Mouse (Mus musculus) heart, embryonic 15.5 days (tissue): ENCODE results near the gene Kcnq2. TPM values are rescaled to one million over a fixed set of nuclear protein-coding genes. Genes with fewer than 3 reads are reported as not detected.

ENCODE experiments used
- ATAC-seq: fragments of 200-750 bp; cut with Nextera tagmentation; replicated peaks from 2 replicates; pipeline ENCODE4 v1.8.0; 2017; ENCODE audit warnings: low read depth, moderate TSS enrichment; ENCODE audit not compliant: insufficient number of reproducible peaks, insufficient read depth, low FRiP score
- H3K27ac ChIP-seq: fragments of 300-500 bp; sonication (generic); 2 replicates; pipeline ENCODE4 v1.5.1; 2015; ENCODE audit warnings: mild to moderate bottlenecking, inconsistent platforms
- H3K27me3 ChIP-seq: fragments of 300-500 bp; sonication (generic); 2 replicates; pipeline ENCODE4 v1.6.1; 2015; ENCODE audit warnings: inconsistent platforms
- H3K36me3 ChIP-seq: fragments of 300-500 bp; sonication (generic); 2 replicates; pipeline ENCODE4 v1.6.1; 2015; ENCODE audit warnings: mild to moderate bottlenecking, inconsistent platforms
- H3K4me1 ChIP-seq: fragments of 300-500 bp; sonication (generic); replicated peaks from 2 replicates; pipeline ENCODE4 v1.6.1; 2015; ENCODE audit warnings: inconsistent platforms
- H3K4me2 ChIP-seq: fragments of 300-500 bp; sonication (generic); 2 replicates; pipeline ENCODE4 v1.6.1; 2015; ENCODE audit warnings: inconsistent platforms, mild to moderate bottlenecking, moderate library complexity
- H3K4me3 ChIP-seq: fragments of 300-500 bp; sonication (generic); 2 replicates; pipeline ENCODE4 v1.5.1; 2015; ENCODE audit warnings: mild to moderate bottlenecking, inconsistent platforms
- H3K9ac ChIP-seq: fragments of 300-500 bp; sonication (generic); 2 replicates; pipeline ENCODE4 v1.6.1; 2015; ENCODE audit warnings: mild to moderate bottlenecking, inconsistent platforms
- H3K9me3 ChIP-seq: fragments of 300-500 bp; sonication (generic); replicated peaks from 2 replicates; pipeline ENCODE4 v1.6.1; 2016; ENCODE audit warnings: inconsistent platforms
- WGBS: fragments of 180-500 bp; shearing (Covaris S2); methylation state at CpG from one replicate; pipeline ENCODE4 v1.1.7; 2015; ENCODE audit warnings: mixed read lengths; 5-methylcytosine and 5-hydroxymethylcytosine counted together
- polyA plus RNA-seq: library from polyadenylated mRNA; unstranded; fragments of >200 nt; fragmentation: Nextera tagmentation; extraction: Ambion mirVana; gene quantifications from 2 replicates; pipeline ENCODE4 v1.2.1, GENCODE M21; 2015

Gene Kcnq2
- polyA plus RNA-seq, 1 experiment from 2014 or later, result 0.03 TPM

- no peak overlapping the region for H3K27ac ChIP-seq
- peaks cover 61% of the 10 kb centered on the region for H3K27me3 ChIP-seq
- no peaks in the 10 kb centered on the region for H3K9me3 ChIP-seq
- H3K36me3 ChIP-seq, result no peaks in the 10 kb centered on the region
- H3K4me2 ChIP-seq, result no peak overlapping the region
- no peaks in the 10 kb centered on the region for H3K4me1 ChIP-seq
- no peak overlapping the region for H3K9ac ChIP-seq
- 68% methylated on average over 4 of the region's 4 CpGs for WGBS
- H3K4me3 ChIP-seq, result no peak overlapping the region
- no peak for ATAC-seq
These were observed 6.1 kb downstream of the Kcnq2 start for GRCm38 (mm10) chr2:181128963-181129362.

DNA sequence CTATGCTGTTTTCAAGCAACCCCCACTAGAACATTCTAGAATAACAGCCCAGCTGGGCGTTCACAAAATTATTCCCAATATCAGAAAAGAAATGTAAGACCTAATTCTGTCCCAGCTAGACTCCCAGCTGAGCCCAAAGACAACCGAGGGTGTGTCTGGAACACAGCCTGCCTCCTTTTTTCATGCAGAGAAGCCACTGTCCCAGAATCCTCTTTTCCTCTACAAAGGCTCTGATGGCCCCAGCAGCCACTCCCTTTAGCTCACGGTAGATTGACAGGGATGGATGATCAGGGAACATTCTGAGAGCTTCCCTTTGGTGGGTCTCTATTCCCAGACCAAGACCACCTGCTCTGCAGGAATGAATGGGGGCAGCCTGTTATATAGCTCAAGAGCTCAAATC, 7.3 kb downstream of the Kcnq2 start:
- no peak overlapping the region for H3K27ac ChIP-seq
- H3K9ac ChIP-seq, result no peak overlapping the region
- WGBS, result 43% methylated on average over 3 of the region's 3 CpGs
- no peaks in the 10 kb centered on the region for H3K36me3 ChIP-seq
- H3K27me3 ChIP-seq, result peaks cover 55% of the 10 kb centered on the region
- H3K9me3 ChIP-seq, result no peaks in the 10 kb centered on the region
- no peak overlapping the region for H3K4me2 ChIP-seq
- H3K4me1 ChIP-seq, result no peaks in the 10 kb centered on the region
- H3K4me3 ChIP-seq, result no peak overlapping the region
- no peak for ATAC-seq

- Histone ChIP-seq H3K27me3 (peaks cover 40% of the 10 kb centered on the region), H3K4me1 (no peaks in the 10 kb centered on the region), H3K4me3 (no peak overlapping the region), H3K4me2 (no peak overlapping the region), H3K9ac (no peak overlapping the region), H3K27ac (no peak overlapping the region), H3K36me3 (no peaks in the 10 kb centered on the region), H3K9me3 (no peaks in the 10 kb centered on the region)
- ATAC-seq, result no peak
- 40% methylated on average over 7 of the region's 7 CpGs for WGBS
These were observed 9.2 kb downstream of the Kcnq2 start for GRCm38 (mm10) chr2:181125726-181126455.

GRCm38 (mm10) chr2:181122642-181123041, 12.5 kb downstream of the Kcnq2 start:
- no peaks in the 10 kb centered on the region for H3K36me3 ChIP-seq
- H3K9me3 ChIP-seq, result no peaks in the 10 kb centered on the region
- no peak for ATAC-seq
- H3K27ac ChIP-seq, result no peak overlapping the region
- peaks cover 48% of the 10 kb centered on the region for H3K27me3 ChIP-seq
- no peak overlapping the region for H3K4me2 ChIP-seq
- no peak overlapping the region for H3K4me3 ChIP-seq
- no peaks in the 10 kb centered on the region for H3K4me1 ChIP-seq
- no peak overlapping the region for H3K9ac ChIP-seq

DNA sequence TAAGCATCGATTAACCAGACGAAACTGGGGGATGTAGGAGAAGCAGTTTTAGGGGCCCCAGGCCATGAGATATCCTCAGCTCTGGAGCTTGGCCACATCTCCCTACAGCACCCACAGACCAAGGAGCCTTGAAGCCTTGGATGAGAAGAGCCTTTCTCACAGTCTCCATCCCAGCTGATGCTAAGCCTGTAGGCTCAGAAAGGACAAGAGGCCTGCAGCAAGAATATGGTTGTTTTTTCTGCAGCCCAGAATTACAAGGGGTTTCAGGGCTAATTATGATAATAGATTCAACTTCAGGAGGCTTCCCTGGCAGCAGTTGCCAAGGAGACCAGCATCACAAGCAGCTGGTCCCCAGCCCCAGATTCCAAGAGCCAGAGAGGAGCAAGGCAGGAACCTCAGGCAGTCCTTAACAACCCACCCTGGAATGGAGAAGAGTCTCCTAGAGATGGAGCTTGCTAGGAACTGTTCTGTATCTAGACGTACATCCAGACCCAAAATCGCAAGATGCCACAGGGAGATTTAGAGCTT, 14.1 kb downstream of the Kcnq2 start:
- no peak overlapping the region for H3K9ac ChIP-seq
- 76% methylated on average over 4 of the region's 4 CpGs for WGBS
- peaks cover 53% of the 10 kb centered on the region for H3K27me3 ChIP-seq
- no peak overlapping the region for H3K4me2 ChIP-seq
- no peaks in the 10 kb centered on the region for H3K4me1 ChIP-seq
- ATAC-seq, result no peak
- no peaks in the 10 kb centered on the region for H3K36me3 ChIP-seq
- H3K4me3 ChIP-seq, result no peak overlapping the region
- H3K9me3 ChIP-seq, result no peaks in the 10 kb centered on the region
- H3K27ac ChIP-seq, result no peak overlapping the region

DNA sequence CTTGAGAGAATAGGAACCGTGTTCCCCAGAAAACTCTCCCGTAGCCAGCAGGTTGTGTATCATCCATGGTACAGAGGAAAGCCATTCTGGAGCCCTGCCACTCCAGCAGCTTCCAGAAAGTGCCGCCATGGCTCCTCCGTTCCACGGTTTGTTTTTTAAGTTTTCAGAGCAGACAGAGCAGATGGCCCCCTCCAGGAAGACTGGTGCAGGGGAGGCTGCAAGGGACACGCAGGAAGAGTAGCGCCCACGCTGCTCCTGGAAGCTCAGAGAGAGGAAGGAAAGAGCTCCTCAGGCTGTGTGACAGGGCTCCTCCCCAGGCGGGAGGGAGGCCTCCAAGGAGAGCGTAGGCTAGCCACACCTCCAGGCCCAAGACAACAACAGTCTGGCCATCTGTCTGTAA, 15.1 kb downstream of the Kcnq2 start:
- Histone ChIP-seq H3K4me2 (no peak overlapping the region), H3K9me3 (no peaks in the 10 kb centered on the region), H3K27ac (no peak overlapping the region), H3K4me3 (no peak overlapping the region), H3K27me3 (peaks cover 49% of the 10 kb centered on the region), H3K36me3 (no peaks in the 10 kb centered on the region), H3K9ac (no peak overlapping the region), H3K4me1 (no peaks in the 10 kb centered on the region)
- 17% methylated on average over 10 of the region's 10 CpGs for WGBS
- ATAC-seq, result no peak

- H3K4me2 ChIP-seq, result no peak overlapping the region
- whole genome bisulfite sequencing, result 68% methylated on average over 5 of the region's 5 CpGs
- peaks cover 51% of the 10 kb centered on the region for H3K27me3 ChIP-seq
- no peak for ATAC-seq
- no peak overlapping the region for H3K4me3 ChIP-seq
- H3K36me3 ChIP-seq, result no peaks in the 10 kb centered on the region
- H3K9ac ChIP-seq, result no peak overlapping the region
- no peaks in the 10 kb centered on the region for H3K9me3 ChIP-seq
- H3K27ac ChIP-seq, result no peak overlapping the region
- no peaks in the 10 kb centered on the region for H3K4me1 ChIP-seq
These were observed 18.7 kb downstream of the Kcnq2 start for GRCm38 (mm10) chr2:181116436-181116835.

DNA sequence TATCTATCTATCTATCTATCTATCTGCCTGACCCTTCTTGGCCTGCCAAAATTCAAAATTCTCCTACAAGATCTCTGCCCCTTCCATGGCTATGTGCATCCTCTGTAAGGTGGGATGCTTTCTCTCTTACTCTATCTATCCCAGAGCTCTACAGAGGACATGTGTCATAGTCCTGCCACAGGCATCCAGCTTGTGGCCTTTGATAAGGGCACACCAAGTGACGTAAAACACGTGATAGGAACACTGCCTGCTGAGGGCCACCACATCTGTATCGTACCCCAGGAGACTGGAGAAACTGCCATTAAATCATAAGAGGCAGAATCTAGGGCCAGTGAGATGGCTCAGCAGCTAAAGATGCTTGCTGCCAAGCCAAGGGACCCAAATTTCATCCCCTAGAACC, 19.7 kb downstream of the Kcnq2 start:
- H3K4me2 ChIP-seq, result no peak overlapping the region
- no peaks in the 10 kb centered on the region for H3K36me3 ChIP-seq
- WGBS, result 51% methylated on average over 3 of the region's 3 CpGs
- H3K4me3 ChIP-seq, result no peak overlapping the region
- no peaks in the 10 kb centered on the region for H3K9me3 ChIP-seq
- no peaks in the 10 kb centered on the region for H3K4me1 ChIP-seq
- no peak overlapping the region for H3K9ac ChIP-seq
- no peak for ATAC-seq
- H3K27ac ChIP-seq, result no peak overlapping the region
- peaks cover 48% of the 10 kb centered on the region for H3K27me3 ChIP-seq

- ATAC-seq, result no peak
- Histone ChIP-seq H3K4me1 (no peaks in the 10 kb centered on the region), H3K4me3 (no peak overlapping the region), H3K27me3 (peaks cover 36% of the 10 kb centered on the region), H3K27ac (no peak overlapping the region), H3K36me3 (no peaks in the 10 kb centered on the region), H3K4me2 (no peak overlapping the region), H3K9me3 (no peaks in the 10 kb centered on the region), H3K9ac (no peak overlapping the region)
- WGBS, result 65% methylated on average over 8 of the region's 8 CpGs
These were observed 21.2 kb downstream of the Kcnq2 start for GRCm38 (mm10) chr2:181113762-181114361.

DNA sequence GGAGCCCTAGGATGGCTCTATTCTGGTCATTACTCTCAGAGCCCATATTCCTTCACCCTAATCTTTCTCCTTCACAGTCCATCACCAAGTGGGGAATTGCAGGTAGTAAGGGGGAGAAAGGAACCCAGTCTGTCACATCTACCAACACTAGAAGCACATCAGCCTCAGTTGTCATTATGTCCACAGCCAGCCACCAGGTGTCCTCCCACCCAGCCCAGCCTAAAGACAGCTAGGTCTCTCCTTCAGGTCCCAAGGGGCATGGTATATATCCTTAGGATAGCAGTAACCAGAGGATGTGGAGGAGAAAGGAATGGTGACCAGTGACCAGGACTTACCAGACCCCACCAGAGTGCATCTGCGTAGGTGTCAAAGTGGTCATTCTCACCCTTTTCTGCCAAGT, 23.4 kb downstream of the Kcnq2 start:
- H3K9ac ChIP-seq, result no peak overlapping the region
- ATAC-seq, result no peak
- no peak overlapping the region for H3K4me3 ChIP-seq
- 83% methylated on average over 1 of the region's 1 CpGs for WGBS
- no peaks in the 10 kb centered on the region for H3K36me3 ChIP-seq
- H3K4me1 ChIP-seq, result no peaks in the 10 kb centered on the region
- peaks cover 19% of the 10 kb centered on the region for H3K27me3 ChIP-seq
- H3K9me3 ChIP-seq, result no peaks in the 10 kb centered on the region
- H3K27ac ChIP-seq, result no peak overlapping the region
- no peak overlapping the region for H3K4me2 ChIP-seq

DNA sequence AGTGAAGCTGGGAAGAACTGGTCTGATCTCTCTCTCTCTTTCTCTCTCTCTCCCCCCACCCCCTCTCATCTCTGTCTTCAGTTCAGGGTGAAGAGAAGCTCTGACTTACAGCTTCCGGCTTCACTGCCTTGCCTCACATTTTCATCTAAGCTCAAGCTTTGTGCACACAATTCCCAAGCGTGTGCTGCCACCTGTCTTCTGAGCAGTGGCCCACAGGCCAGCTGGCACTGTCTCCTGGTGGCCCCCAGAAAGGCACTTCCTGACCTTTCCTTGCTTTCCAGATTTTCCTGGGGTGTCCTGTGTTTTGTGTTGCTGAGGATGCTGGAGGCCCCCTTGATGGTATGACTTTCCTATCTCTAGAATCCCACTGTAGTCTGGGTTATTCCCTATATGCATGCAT, 31.0 kb downstream of the Kcnq2 start:
- Histone ChIP-seq H3K4me1 (no peaks in the 10 kb centered on the region), H3K4me3 (no peak overlapping the region), H3K4me2 (no peak overlapping the region), H3K36me3 (no peaks in the 10 kb centered on the region), H3K27me3 (0 out of 2 replicates have a peak, but pooled peaks cover 14% of the 10 kb centered on the region), H3K9me3 (no peaks in the 10 kb centered on the region), H3K9ac (no peak overlapping the region), H3K27ac (no peak overlapping the region)
- no peak for ATAC-seq
- 55% methylated on average over 2 of the region's 2 CpGs for WGBS

DNA sequence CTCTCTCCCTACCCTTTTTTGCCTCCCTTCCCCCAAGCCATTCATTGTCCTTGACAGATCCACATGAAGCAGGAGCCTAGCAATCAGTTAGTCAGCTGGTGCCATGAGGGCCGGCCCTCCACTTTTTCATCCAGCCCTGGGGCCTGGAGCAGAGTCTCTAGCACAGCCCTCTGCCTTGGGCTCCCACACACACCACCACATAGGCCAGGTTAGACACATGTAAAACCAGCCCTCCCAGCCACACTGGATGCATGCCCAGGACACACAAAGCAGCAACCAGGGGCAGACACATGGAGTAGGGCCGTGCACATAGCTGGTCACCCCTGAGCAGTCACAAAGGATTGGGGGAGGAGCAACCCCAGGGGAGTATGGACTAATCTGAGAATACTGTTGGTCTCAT, 32.9 kb downstream of the Kcnq2 start:
- no peak overlapping the region for H3K4me2 ChIP-seq
- H3K4me1 ChIP-seq, result no peaks in the 10 kb centered on the region
- no peak for ATAC-seq
- no peak overlapping the region for H3K4me3 ChIP-seq
- no peaks in the 10 kb centered on the region for H3K9me3 ChIP-seq
- 25% methylated on average over 2 of the region's 2 CpGs for WGBS
- peaks cover 15% of the 10 kb centered on the region; the same call in 1 of the 2 replicates for H3K27me3 ChIP-seq
- no peak overlapping the region for H3K9ac ChIP-seq
- no peaks in the 10 kb centered on the region for H3K36me3 ChIP-seq
- no peak overlapping the region for H3K27ac ChIP-seq
